Mouse (Mus musculus) spleen, postnatal 14 days (tissue): Measurements from ENCODE around the gene Insl3.

ENCODE experiments used
- DNase-seq, 2 experiments: peaks; one replicate each; pipeline ENCODE4 v3.0.0; 2021 to 2022; ENCODE audit warnings: low spot score in 2 of 2

The Insl3 gene

DNA sequence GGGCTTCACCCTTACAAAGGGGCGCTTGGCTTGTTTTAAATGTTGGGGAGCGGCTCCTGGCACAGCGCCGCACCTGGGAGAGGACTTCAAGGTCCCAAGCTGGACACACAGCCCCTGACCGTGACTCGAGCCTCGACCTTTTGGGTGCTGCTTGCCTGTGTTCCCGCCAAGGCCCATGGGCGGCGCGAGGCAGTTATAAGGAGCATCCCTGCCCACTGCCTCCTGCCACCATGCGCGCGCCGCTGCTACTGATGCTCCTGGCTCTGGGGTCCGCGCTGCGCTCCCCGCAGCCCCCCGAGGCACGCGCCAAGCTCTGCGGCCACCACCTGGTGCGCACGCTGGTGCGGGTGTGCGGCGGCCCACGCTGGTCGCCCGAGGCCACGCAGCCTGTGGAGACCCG lies at the start of gene Insl3:
Gene Insl3, plus strand, starts transcription at position 187 of the 400 bp plus-strand sequence.
- no peak for DNase-seq

DNA sequence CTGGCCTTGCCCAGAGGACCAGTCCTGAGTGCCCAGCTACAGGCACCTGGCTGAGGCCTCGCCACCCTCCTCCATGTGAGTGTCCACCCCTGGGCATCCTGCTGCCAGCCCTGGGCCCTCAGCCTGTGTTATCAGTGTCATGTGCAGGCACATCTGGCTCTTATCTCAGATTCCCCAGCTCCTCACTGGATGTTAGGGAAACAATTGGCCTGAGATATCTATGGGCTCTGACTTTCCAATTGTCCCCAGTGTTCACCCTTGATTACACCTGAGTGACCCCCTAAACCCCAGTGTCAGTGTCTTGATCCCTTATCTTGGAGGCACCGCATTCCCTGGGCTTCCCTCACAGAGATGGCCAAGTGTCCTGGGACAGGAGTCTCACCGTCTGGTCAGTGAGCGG lies 49.7 kb upstream of the Insl3 start:
- no peak for DNase-seq

DNA sequence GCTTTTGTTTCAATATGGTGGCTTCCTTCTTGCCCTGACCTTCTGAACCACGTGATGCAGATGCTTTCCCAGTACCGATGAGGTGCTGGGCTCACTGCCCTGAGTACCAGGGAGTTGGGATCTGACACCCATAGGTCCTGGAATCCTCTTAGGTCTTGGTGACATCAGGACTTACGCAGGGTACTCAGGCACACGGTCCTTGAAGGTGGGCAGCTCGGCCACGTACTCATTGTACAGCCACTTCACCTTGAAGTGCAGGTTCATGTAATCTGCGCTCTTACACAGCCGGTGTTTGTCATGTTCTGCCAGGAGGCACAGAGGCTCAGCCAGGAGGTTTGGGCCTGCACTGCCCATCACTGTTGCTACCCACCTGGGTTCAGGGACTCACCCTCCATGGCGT lies 43.5 kb upstream of the Insl3 start:
- no peak for DNase-seq

GRCm38 (mm10) chr8:71654600-71654999 lies 34.4 kb upstream of the Insl3 start:
- no peak for DNase-seq

GRCm38 (mm10) chr8:71657816-71658215 lies 31.2 kb upstream of the Insl3 start:
- no peak for DNase-seq

GRCm38 (mm10) chr8:71658515-71659049 lies 30.4 kb upstream of the Insl3 start:
- no peak for DNase-seq

- no peak for DNase-seq
Measured at GRCm38 (mm10) chr8:71659751-71660150, 29.3 kb upstream of the Insl3 start.

DNA sequence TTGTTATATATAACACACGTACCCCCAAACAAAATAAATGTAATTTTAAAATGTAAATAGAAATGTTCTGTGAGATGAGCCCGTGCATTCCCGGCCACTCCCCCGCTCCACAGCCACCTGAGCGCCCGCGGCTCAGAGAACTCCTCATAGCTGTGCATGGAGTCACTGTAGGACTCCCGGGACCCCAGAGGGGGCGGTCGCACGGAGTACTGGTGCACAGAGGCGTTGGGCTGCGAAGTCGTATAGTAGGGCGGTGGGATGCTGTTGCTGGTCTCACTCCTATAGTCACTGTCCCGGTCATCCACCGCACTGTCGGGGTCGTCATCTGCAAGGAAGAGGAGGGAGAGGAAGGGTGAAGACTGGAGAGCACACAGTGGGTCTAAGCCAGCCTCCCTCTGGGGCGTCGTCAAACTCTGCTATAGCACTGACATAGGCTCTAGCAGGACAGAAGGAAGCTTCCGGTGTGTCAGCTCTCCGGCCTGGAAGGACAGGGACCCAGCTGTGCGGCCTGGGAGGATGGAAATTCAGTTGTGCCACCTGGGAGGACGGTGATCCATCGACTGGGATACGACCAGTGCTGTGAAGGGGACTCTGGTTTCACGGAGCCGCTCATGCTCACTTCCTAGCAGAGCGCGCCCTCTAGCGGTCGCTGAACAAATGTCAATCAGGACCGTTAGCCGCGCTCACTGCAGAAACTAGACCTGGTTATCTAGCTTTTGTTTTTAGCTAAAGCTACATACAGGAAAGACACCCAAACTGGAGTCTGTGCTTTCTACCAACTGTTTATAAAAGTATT lies 28.5 kb upstream of the Insl3 start:
- DNase-seq = peak; percentile 65 to 82

GRCm38 (mm10) chr8:71665331-71666130 lies 23.5 kb upstream of the Insl3 start:
- peak; percentile 47 to 58 for DNase-seq

- no peak for DNase-seq
Measured at GRCm38 (mm10) chr8:71666855-71667254, 22.2 kb upstream of the Insl3 start.

GRCm38 (mm10) chr8:71667256-71667655 lies 21.8 kb upstream of the Insl3 start:
- DNase-seq = no peak

GRCm38 (mm10) chr8:71668220-71668975 lies 20.6 kb upstream of the Insl3 start:
- DNase-seq = no peak

- DNase-seq = no peak
Measured at GRCm38 (mm10) chr8:71670198-71670597, 18.8 kb upstream of the Insl3 start.

GRCm38 (mm10) chr8:71670621-71671548 lies 18.1 kb upstream of the Insl3 start:
- no peak for DNase-seq

DNA sequence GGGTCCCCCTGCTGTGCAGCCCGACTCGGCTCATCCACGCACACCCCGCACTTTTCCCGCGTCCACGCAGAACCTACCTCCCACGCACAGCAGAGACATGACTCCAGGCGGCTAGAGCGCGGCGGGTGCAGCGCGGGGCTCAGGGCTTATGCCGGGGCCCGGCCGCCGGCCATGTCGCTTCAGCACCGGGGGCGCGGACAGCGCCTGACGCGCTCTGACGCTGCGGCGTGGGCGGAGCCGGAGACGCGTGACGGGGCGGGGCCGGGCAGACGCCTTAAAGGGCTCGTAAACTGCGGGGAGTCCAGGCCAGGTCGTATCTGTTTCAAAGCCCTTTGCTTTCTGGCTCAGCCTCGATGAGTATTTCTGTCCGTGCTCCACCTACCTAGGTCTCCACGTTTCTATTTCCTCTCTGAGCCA lies 17.5 kb upstream of the Insl3 start, which contains the start of gene Unc13a:
Gene Unc13a, minus strand, starts transcription at position 209 of the 417 bp plus-strand sequence.
- DNase-seq = peak; percentile 79 to 90

DNA sequence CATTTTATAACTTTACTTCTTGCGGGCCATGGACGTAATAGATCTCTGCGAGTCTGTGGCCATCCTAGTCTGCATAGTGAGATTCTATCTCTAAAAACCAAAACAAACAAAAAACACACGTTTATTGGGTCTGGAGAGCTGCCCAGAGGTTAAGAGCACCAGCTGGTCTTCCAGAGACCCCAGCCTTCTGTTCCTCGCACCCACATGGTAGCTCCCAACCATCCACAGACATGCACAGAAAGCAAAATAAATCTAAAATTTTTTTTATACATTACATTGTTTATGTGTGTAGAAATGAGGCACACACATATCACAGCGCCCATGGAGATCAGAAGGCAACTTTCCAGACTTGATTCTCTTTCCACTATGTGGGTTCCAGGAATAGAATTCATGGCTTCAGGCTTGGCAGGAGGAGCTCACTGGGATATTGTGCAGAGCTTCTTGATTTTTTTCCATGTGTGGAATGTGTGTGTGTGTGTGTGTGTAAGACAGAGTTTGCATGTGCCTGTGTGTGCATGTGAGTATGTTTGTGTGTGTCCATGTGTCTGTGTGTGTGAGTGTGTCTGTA lies 16.8 kb upstream of the Insl3 start:
- DNase-seq = no peak

- DNase-seq = no peak
Measured at GRCm38 (mm10) chr8:71674071-71674470, 14.9 kb upstream of the Insl3 start.

GRCm38 (mm10) chr8:71675456-71676019 lies 13.5 kb upstream of the Insl3 start:
- no peak for DNase-seq

GRCm38 (mm10) chr8:71676020-71676741 lies 12.8 kb upstream of the Insl3 start, which contains the start of gene Jak3:
TSS of gene Jak3 (plus strand) at chr8:71676296.
- peak in 1 of 2 experiments; percentile 36 for DNase-seq
